Mouse (Mus musculus): ENCODE measurements around the gene Rpl7a. TPM values are rescaled to one million over a fixed set of nuclear protein-coding genes. Genes with fewer than 3 reads are reported as not detected.

Gene Rpl7a
- 1,213 and 1,404 TPM in 2 replicates for polyA plus RNA-seq (2012; rRNA removed)

DNA sequence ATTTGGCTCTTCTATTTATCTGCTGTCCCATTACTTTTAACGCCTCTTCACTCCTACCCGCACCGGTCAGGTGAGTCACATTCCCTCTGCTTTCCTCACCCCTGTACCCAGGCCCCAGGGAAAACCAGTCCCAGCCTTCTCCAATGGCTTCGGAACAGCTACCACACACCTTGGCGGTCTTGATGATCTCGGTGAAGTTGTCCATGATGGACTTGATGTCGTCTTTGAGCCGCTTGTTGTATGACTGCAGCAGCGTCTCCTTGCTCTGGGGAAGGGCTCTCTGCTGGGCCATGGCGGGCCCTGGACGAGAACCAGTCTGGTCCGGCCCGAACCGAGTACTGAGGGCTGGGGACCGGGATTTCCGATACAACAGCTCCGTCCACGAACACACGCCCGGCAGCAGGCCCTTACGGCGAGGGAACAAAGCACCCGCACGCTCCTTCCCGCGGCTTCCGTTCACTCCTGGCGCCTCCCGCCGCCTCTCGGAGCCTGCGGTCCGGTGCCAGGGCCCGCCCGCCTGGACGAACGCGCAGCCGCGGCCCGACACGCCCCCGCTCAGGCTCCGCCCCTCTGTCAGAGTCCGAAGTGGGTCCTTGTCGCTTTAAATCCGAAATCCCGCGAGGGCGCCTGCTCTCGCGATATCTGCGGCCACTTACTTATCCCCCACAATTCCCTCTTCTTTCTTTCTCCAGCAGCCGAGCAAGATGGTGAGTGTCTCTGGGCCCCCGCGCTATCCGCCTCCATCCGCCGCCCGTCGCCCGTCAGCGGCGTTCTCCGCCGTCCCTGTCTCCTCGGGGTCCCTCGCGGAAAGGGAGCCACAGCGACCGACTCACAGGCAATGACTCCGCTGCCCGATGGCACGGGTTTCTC lies at the start of gene Rpl7a, which contains the start of gene Med22:
Rpl7a (plus strand) TSS at position 641 of the 870 bp plus-strand sequence.
Med22 (minus strand) TSS at position 554 of the 870 bp plus-strand sequence.

DNA sequence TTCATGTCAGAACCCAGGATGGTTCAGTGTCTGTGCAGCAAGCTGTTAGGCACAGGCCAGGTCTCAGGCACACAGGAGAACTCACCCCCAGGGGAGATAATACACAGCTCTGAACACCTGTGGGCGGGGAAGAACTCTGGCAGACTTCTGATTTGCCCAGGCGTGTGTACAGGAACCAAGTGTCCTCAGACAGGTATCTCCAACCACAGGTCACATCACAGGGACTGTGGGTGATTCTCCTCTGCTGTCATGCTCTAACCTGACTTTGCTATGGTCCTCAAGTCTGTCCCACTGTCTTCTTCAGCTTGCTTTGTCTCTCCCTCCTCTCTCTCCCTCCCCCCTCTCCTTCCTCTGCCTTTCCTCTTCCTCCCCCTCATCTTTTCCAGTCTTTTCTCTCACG lies 45.7 kb upstream of the Rpl7a start, which contains the start of gene Abo:
Abo (minus strand) TSS at position 101 of the 400 bp plus-strand sequence.

DNA sequence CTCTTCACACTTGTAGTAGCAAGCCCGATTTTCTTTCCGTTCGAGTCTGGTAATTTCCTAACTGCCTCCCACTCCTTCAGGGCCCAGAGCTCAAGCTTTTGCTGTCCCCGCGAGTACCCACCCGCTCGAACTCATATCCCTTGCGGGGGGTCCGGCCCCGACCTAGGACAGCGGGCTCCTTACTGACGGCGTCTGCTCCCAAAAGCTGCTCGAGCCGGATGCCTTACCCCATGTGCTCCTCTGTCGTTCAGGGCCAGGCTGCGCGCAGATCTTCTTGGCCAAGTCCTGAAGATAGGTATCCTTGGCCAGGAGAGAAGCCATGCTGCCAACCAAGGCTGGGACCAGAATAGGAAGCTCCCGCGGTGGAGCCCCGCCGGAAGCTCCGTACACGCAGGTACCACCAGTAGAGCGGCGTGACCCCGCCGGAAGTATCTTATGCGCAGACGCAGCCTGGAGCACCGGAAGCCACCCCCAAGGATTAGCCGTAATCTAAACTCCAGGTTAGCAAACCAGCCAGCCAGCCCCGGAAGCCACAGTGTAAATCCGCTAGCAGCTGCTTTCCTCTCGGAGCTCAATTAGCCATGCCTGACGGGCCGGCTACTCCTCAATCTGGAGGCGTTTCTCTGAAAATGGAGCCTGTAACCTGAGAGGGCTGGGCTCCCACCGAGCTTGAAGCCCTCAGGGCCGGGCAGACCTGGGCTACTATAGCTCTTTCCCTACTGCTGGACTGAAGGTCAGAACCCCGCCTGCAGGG lies 7.9 kb upstream of the Rpl7a start, which contains the start of gene Surf6:
Surf6 (minus strand) TSS at position 413 of the 754 bp plus-strand sequence.

DNA sequence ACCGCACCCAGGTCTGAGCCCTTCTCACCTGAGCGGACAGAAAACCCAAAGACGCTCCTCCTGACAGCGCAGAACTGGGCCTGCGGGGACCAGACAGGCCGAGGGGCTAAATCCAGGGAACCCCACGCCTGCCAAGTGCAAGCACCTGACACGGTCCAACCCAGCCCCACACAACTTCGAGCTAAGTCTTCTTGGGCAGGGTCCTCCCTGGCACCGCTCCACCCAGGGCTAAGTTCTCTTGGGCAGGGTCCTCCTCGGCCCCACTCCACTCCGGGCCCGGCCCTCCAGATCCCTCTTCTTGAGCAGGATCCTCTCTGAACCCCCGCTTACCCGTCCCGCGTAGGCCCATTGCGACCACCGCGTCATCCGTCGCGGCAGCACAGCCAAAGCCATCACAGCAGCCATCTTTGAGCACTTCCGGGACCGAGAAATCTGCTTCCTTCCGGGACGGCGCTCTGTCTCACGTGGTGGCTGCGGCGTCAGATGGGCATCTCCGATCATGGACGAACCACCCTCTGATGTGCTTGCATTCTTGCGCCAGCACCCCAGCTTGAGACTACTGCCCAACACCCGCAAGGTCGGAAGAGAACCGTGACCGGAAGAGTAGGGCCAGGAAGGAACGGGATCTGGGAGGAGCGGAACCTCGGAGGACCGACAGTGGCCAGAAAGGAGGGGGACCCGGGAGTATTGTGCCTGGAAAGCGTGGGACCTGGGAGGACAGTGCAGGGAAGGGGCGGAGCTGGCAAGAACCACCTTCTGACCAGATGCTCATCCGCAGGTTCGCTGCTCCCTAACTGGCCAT lies 5.6 kb downstream of the Rpl7a start, which contains the start of the genes Surf2 and Surf1:
Surf2 (plus strand) TSS at position 441 of the 802 bp plus-strand sequence.
Surf1 (minus strand) TSS at position 604 of the 802 bp plus-strand sequence.

DNA sequence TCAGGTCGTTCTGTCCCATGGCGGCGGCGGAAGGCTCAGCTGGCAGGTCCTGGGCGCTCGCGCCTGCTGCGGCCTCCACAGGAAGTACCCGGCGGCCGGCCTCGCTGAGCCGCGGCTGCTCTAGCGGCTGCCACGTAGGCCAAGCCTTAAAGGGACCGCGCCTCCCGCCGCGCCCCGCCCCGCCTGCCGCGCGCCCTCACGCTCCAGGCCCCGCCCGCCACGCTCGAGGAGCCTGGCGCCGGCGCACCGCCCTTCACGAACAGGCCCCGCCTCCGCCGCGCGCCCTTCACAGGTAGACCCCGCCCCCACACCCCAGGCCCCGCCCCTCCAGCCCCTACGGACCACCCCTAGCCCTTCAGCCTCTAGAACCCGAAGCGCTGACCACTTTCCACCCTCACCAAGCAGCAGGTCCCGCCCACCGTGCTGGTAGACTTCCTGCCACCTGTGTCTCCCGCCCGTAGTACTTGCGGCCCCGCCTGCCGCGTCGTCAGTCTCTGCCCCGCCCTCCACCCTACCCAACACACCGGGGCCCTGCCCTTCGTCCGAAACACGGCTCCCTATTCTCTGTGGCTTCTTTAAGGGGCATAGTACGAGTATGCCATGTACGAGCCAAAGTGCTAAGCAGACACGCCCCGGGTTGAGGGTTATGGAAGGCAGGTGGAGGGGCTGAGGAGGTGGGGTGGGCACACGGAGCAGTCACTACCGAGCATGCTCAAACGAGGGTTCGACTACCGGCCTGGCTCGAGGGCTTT lies 22.9 kb downstream of the Rpl7a start, which contains the start of the genes Surf4 and Stkld1:
Surf4 (minus strand) TSS at position 625 of the 752 bp plus-strand sequence.
Stkld1 (plus strand) TSS at position 744 of the 752 bp plus-strand sequence.

Other genes starting within 250 kb of the Rpl7a start
- not detected in 2 replicates for gene Lcn4, start 239.5 kb upstream of the Rpl7a start, polyA plus RNA-seq (2012; rRNA removed)
- not detected in 2 replicates for gene Abo, start 45.8 kb upstream of the Rpl7a start, polyA plus RNA-seq (2012; rRNA removed)
- 10.9 and 11.1 TPM in 2 replicates for gene Surf6, start 7.9 kb upstream of the Rpl7a start, polyA plus RNA-seq (2012; rRNA removed)
- gene Med22, start 87 bp upstream of the Rpl7a start, polyA plus RNA-seq (2012; rRNA removed): 13.2 and 15.1 TPM in 2 replicates
- gene Surf2, start 5.6 kb downstream of the Rpl7a start, polyA plus RNA-seq (2012; rRNA removed): 25.1 and 28.9 TPM in 2 replicates
- gene Surf1, start 5.8 kb downstream of the Rpl7a start, polyA plus RNA-seq (2012; rRNA removed): 22.5 and 28.2 TPM in 2 replicates
- 45.6 and 55.0 TPM in 2 replicates for gene Surf4, start 23.2 kb downstream of the Rpl7a start, polyA plus RNA-seq (2012; rRNA removed)
- gene Stkld1, start 23.3 kb downstream of the Rpl7a start, polyA plus RNA-seq (2012; rRNA removed): 0.02 TPM in 1 of 2 replicates, not detected in the other
- 20.8 and 21.0 TPM in 2 replicates for gene Rexo4, start 53.6 kb downstream of the Rpl7a start, polyA plus RNA-seq (2012; rRNA removed)
- 1.6 TPM in 2 replicates for gene Adamts13, start 62.7 kb downstream of the Rpl7a start, polyA plus RNA-seq (2012; rRNA removed)
- gene Cacfd1, start 99.2 kb downstream of the Rpl7a start, polyA plus RNA-seq (2012; rRNA removed): 11.0 and 11.2 TPM in 2 replicates
- 0.12 and 0.15 TPM in 2 replicates for gene Slc2a6, start 117.2 kb downstream of the Rpl7a start, polyA plus RNA-seq (2012; rRNA removed)
- gene Mymk, start 161.4 kb downstream of the Rpl7a start, polyA plus RNA-seq (2012; rRNA removed): 0.71 TPM in 1 of 2 replicates, not detected in the other
- 0.37 and 0.44 TPM in 2 replicates for gene Adamtsl2, start 168.6 kb downstream of the Rpl7a start, polyA plus RNA-seq (2012; rRNA removed)
- 0.01 and 0.02 TPM in 2 replicates for gene Fam163b, start 231.7 kb downstream of the Rpl7a start, polyA plus RNA-seq (2012; rRNA removed)

All from liver, embryonic 14 days (tissue).